Mouse (Mus musculus) T-helper 1 cell (primary cell): ENCODE data around the gene Olfr786.

Source experiments
- in situ Hi-C: fragments of 300-600 bp; cut with MboI, MseI; formaldehyde crosslinking; loops from one replicate; pipeline ENCODE4 v1.15.1; 2025; ENCODE audit warnings: high pct_unique_total_duplicates

Olfr786 gene

GRCm38 (mm10) chr10:129427006-129427405 lies at the start of gene Olfr786:
Gene Olfr786 (plus strand): TSS chr10:129427306.
- in situ Hi-C loops = no loop called here

- in situ Hi-C loops = no loop called here
These were observed 43.3 kb upstream of the Olfr786 start, which contains the start of gene Olfr784 for GRCm38 (mm10) chr10:129383783-129384182. Gene Olfr784 (plus strand): TSS chr10:129384083.

GRCm38 (mm10) chr10:129400892-129401291 lies 26.2 kb upstream of the Olfr786 start:
- in situ Hi-C loops = no loop called here

GRCm38 (mm10) chr10:129405126-129405525 lies 22.0 kb upstream of the Olfr786 start, which contains the start of gene Olfr785:
Gene Olfr785 (plus strand): TSS chr10:129405426.
- in situ Hi-C loops = no loop called here

GRCm38 (mm10) chr10:129461562-129461961 lies 34.5 kb downstream of the Olfr786 start, which contains the start of gene Olfr787:
Gene Olfr787 (plus strand): TSS chr10:129461862.
- in situ Hi-C loops = no loop called here

- in situ Hi-C loops = no loop called here
These were observed 43.6 kb downstream of the Olfr786 start, which contains the start of gene Olfr788 for GRCm38 (mm10) chr10:129470698-129471097. Gene Olfr788 (plus strand): TSS chr10:129470998.

- in situ Hi-C loops = no loop called here
These were observed 46.1 kb downstream of the Olfr786 start for GRCm38 (mm10) chr10:129473256-129473655.

GRCm38 (mm10) chr10:129473723-129474122 lies 46.6 kb downstream of the Olfr786 start:
- in situ Hi-C loops = no loop called here

GRCm38 (mm10) chr10:129484452-129484851 lies 57.3 kb downstream of the Olfr786 start, which contains the start of gene Olfr789:
Gene Olfr789 (plus strand): TSS chr10:129484752.
- in situ Hi-C loops = no loop called here
